Mouse (Mus musculus): ENCODE results near the gene Ctf1. TPM values are rescaled to one million over a fixed set of nuclear protein-coding genes. Genes with fewer than 3 reads are reported as not detected.

Ctf1 gene
- polyA plus RNA-seq, 1 experiment from 2014 or later: 3.5 TPM

GRCm38 (mm10) chr7:127707045-127707956 is 5.2 kb upstream of the Ctf1 start:
- Histone ChIP-seq H3K36me3 (ENCODE audit: control insufficient read depth, insufficient read depth) (no peaks in the 10 kb centered on the region), H3K4me2 (ENCODE audit: low read length) (peak overlapping the region; percentile 61), H3K4me1 (replicated peaks; ENCODE audit: control insufficient read depth, insufficient read depth, low read length) (peaks cover 27% of the 10 kb centered on the region), H3K9ac (replicated peaks; ENCODE audit: low read depth, low read length) (peak overlapping the region; percentile 87), H3K4me3 (replicated peaks; ENCODE audit: low read length) (peak overlapping the region; percentile 77), H3K27ac (ENCODE audit: low read length) (peak overlapping the region; percentile 91), H3K9me3 (ENCODE audit: control insufficient read depth, low read length) (no peaks in the 10 kb centered on the region), H3K27me3 (replicated peaks; ENCODE audit: control insufficient read depth, insufficient read depth, low read length) (no peaks in the 10 kb centered on the region)
- 23% methylated on average over 22 of the region's 22 CpGs for WGBS
- ATAC-seq: no peak

- peak overlapping the region; percentile 77 for H3K4me3 ChIP-seq (replicated peaks; ENCODE audit: low read length)
- no peaks in the 10 kb centered on the region for H3K27me3 ChIP-seq (replicated peaks; ENCODE audit: control insufficient read depth, insufficient read depth, low read length)
- H3K9me3 ChIP-seq (ENCODE audit: control insufficient read depth, low read length): no peaks in the 10 kb centered on the region
- H3K27ac ChIP-seq (ENCODE audit: low read length): peak overlapping the region; percentile 91
- H3K4me1 ChIP-seq (replicated peaks; ENCODE audit: control insufficient read depth, insufficient read depth, low read length): peaks cover 32% of the 10 kb centered on the region
- H3K4me2 ChIP-seq (ENCODE audit: low read length): peak overlapping the region; percentile 61
- WGBS: 0% methylated on average over 5 of the region's 5 CpGs
- ATAC-seq: no peak
- H3K9ac ChIP-seq (replicated peaks; ENCODE audit: low read depth, low read length): peak overlapping the region; percentile 87
- H3K36me3 ChIP-seq (ENCODE audit: control insufficient read depth, insufficient read depth): no peaks in the 10 kb centered on the region
These were observed 4.7 kb upstream of the Ctf1 start for GRCm38 (mm10) chr7:127707957-127708206.

GRCm38 (mm10) chr7:127708207-127709078 is 4.1 kb upstream of the Ctf1 start, which contains the start of gene Bcl7c:
Gene Bcl7c, minus strand, starts transcription at chr7:127708933.
- Histone ChIP-seq H3K9me3 (ENCODE audit: control insufficient read depth, low read length) (no peaks in the 10 kb centered on the region), H3K27me3 (replicated peaks; ENCODE audit: control insufficient read depth, insufficient read depth, low read length) (no peaks in the 10 kb centered on the region), H3K9ac (replicated peaks; ENCODE audit: low read depth, low read length) (peak within 1 kb of the TSS; percentile 87), H3K36me3 (ENCODE audit: control insufficient read depth, insufficient read depth) (no peaks in the 10 kb centered on the region), H3K4me3 (replicated peaks; ENCODE audit: low read length) (peak within 1 kb of the TSS; percentile 77), H3K4me2 (ENCODE audit: low read length) (peak within 1 kb of the TSS; percentile 61), H3K27ac (ENCODE audit: low read length) (peak within 1 kb of the TSS; percentile 91), H3K4me1 (replicated peaks; ENCODE audit: control insufficient read depth, insufficient read depth, low read length) (peaks cover 33% of the 10 kb centered on the region)
- ATAC-seq: peak; percentile 84
- WGBS: 0% methylated on average over 75 of the region's 90 CpGs

- Histone ChIP-seq H3K36me3 (ENCODE audit: control insufficient read depth, insufficient read depth) (no peaks in the 10 kb centered on the region), H3K9ac (replicated peaks; ENCODE audit: low read depth, low read length) (no peak overlapping the region), H3K4me3 (replicated peaks; ENCODE audit: low read length) (peak overlapping the region; percentile 77), H3K4me1 (replicated peaks; ENCODE audit: control insufficient read depth, insufficient read depth, low read length) (peaks cover 33% of the 10 kb centered on the region), H3K9me3 (ENCODE audit: control insufficient read depth, low read length) (no peaks in the 10 kb centered on the region), H3K4me2 (ENCODE audit: low read length) (peak overlapping the region; percentile 61), H3K27me3 (replicated peaks; ENCODE audit: control insufficient read depth, insufficient read depth, low read length) (no peaks in the 10 kb centered on the region), H3K27ac (ENCODE audit: low read length) (peak overlapping the region; percentile 91)
- WGBS: 80% methylated on average over 5 of the region's 5 CpGs
- no peak for ATAC-seq
These were observed 3.1 kb upstream of the Ctf1 start for GRCm38 (mm10) chr7:127709261-127709979.

- no peaks in the 10 kb centered on the region for H3K27me3 ChIP-seq (replicated peaks; ENCODE audit: control insufficient read depth, insufficient read depth, low read length)
- no peaks in the 10 kb centered on the region for H3K36me3 ChIP-seq (ENCODE audit: control insufficient read depth, insufficient read depth)
- 89% methylated on average over 3 of the region's 3 CpGs for WGBS
These were observed 1.5 kb upstream of the Ctf1 start for GRCm38 (mm10) chr7:127711031-127711430.

GRCm38 (mm10) chr7:127711456-127711855 is 1.1 kb upstream of the Ctf1 start:
- WGBS: 65% methylated on average over 3 of the region's 3 CpGs
- no peak overlapping the region for H3K27ac ChIP-seq (ENCODE audit: low read length)
- no peak for ATAC-seq

More at GRCm38 (mm10) chr7:127711031-127711430, 1.5 kb upstream of the Ctf1 start:
- Histone ChIP-seq H3K9me3 (ENCODE audit: control insufficient read depth, low read length) (no peaks in the 10 kb centered on the region), H3K9ac (replicated peaks; ENCODE audit: low read depth, low read length) (no peak overlapping the region), H3K4me3 (replicated peaks; ENCODE audit: low read length) (no peak overlapping the region), H3K27ac (ENCODE audit: low read length) (no peak overlapping the region), H3K4me1 (replicated peaks; ENCODE audit: control insufficient read depth, insufficient read depth, low read length) (peaks cover 33% of the 10 kb centered on the region), H3K4me2 (ENCODE audit: low read length) (no peak overlapping the region)
- ATAC-seq: no peak

GRCm38 (mm10) chr7:127714816-127715215 is 2.3 kb downstream of the Ctf1 start:
- H3K27me3 ChIP-seq (replicated peaks; ENCODE audit: control insufficient read depth, insufficient read depth, low read length): no peaks in the 10 kb centered on the region
- no peaks in the 10 kb centered on the region for H3K9me3 ChIP-seq (ENCODE audit: control insufficient read depth, low read length)
- H3K4me1 ChIP-seq (replicated peaks; ENCODE audit: control insufficient read depth, insufficient read depth, low read length): peaks cover 16% of the 10 kb centered on the region
- H3K4me3 ChIP-seq (replicated peaks; ENCODE audit: low read length): no peak overlapping the region
- H3K9ac ChIP-seq (replicated peaks; ENCODE audit: low read depth, low read length): no peak overlapping the region
- 89% methylated on average over 4 of the region's 4 CpGs for WGBS
- no peaks in the 10 kb centered on the region for H3K36me3 ChIP-seq (ENCODE audit: control insufficient read depth, insufficient read depth)
- no peak overlapping the region for H3K27ac ChIP-seq (ENCODE audit: low read length)
- no peak overlapping the region for H3K4me2 ChIP-seq (ENCODE audit: low read length)
- ATAC-seq: no peak

More at GRCm38 (mm10) chr7:127711456-127711855, 1.1 kb upstream of the Ctf1 start:
- H3K36me3 ChIP-seq (ENCODE audit: control insufficient read depth, insufficient read depth): no peaks in the 10 kb centered on the region
- H3K4me2 ChIP-seq (ENCODE audit: low read length): no peak overlapping the region
- H3K4me3 ChIP-seq (replicated peaks; ENCODE audit: low read length): no peak overlapping the region
- no peaks in the 10 kb centered on the region for H3K27me3 ChIP-seq (replicated peaks; ENCODE audit: control insufficient read depth, insufficient read depth, low read length)
- H3K9ac ChIP-seq (replicated peaks; ENCODE audit: low read depth, low read length): no peak overlapping the region
- no peaks in the 10 kb centered on the region for H3K9me3 ChIP-seq (ENCODE audit: control insufficient read depth, low read length)
- H3K4me1 ChIP-seq (replicated peaks; ENCODE audit: control insufficient read depth, insufficient read depth, low read length): peaks cover 30% of the 10 kb centered on the region

GRCm38 (mm10) chr7:127716992-127717391 is 4.5 kb downstream of the Ctf1 start:
- ATAC-seq: peak; percentile 43
- H3K4me2 ChIP-seq (ENCODE audit: low read length): peak overlapping the region; percentile 61
- whole genome bisulfite sequencing: 1% methylated on average over 40 of the region's 41 CpGs
- H3K27ac ChIP-seq (ENCODE audit: low read length): no peak overlapping the region
- peak overlapping the region; percentile 41 for H3K4me3 ChIP-seq (replicated peaks; ENCODE audit: low read length)
- peak overlapping the region; percentile 59 for H3K9ac ChIP-seq (replicated peaks; ENCODE audit: low read depth, low read length)
- H3K27me3 ChIP-seq (replicated peaks; ENCODE audit: control insufficient read depth, insufficient read depth, low read length): no peaks in the 10 kb centered on the region
- no peaks in the 10 kb centered on the region for H3K9me3 ChIP-seq (ENCODE audit: control insufficient read depth, low read length)
- H3K4me1 ChIP-seq (replicated peaks; ENCODE audit: control insufficient read depth, insufficient read depth, low read length): peaks cover 16% of the 10 kb centered on the region
- H3K36me3 ChIP-seq (ENCODE audit: control insufficient read depth, insufficient read depth): no peaks in the 10 kb centered on the region

GRCm38 (mm10) chr7:127718339-127718738 is 5.8 kb downstream of the Ctf1 start:
- no peak for ATAC-seq
- Histone ChIP-seq H3K4me1 (replicated peaks; ENCODE audit: control insufficient read depth, insufficient read depth, low read length) (peaks cover 6% of the 10 kb centered on the region), H3K27me3 (replicated peaks; ENCODE audit: control insufficient read depth, insufficient read depth, low read length) (no peaks in the 10 kb centered on the region), H3K9me3 (ENCODE audit: control insufficient read depth, low read length) (no peaks in the 10 kb centered on the region), H3K4me2 (ENCODE audit: low read length) (no peak overlapping the region), H3K36me3 (ENCODE audit: control insufficient read depth, insufficient read depth) (no peaks in the 10 kb centered on the region), H3K4me3 (replicated peaks; ENCODE audit: low read length) (no peak overlapping the region), H3K27ac (ENCODE audit: low read length) (no peak overlapping the region), H3K9ac (replicated peaks; ENCODE audit: low read depth, low read length) (no peak overlapping the region)
- WGBS: 87% methylated on average over 6 of the region's 6 CpGs

Data from forebrain, embryonic 16.5 days (tissue).